Mouse (Mus musculus): Measurements from ENCODE around the gene Nova2. TPM values are rescaled to one million over a fixed set of nuclear protein-coding genes. Genes with fewer than 3 reads are reported as not detected.
A peak's percentile ranks its signal among the peaks of the same experiment; 100 is the strongest.

Nova2 gene
- polyA plus RNA-seq, 1 experiment = 0.06 TPM

DNA sequence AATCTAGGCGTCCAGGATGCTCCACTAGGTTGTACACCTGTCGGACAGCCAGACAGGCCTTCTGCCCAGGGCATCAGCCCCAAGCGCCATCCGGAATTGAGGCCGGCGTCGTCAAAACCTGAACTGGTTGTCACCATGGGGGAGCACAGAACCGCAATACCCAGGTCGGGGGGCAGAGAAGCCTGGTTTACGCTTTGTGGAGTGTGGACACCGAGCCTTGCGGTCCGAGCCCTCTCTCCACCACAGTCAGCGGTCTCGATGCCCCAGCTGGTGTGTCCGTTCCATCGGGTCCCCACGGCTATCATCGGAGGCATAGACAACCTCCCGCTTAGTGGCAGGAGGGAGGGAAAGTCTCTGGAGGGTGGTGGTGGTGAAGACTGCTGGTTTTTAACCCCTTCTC lies 37.1 kb downstream of the Nova2 start:
- Histone ChIP-seq H3K4me2 (ENCODE audit: low read depth) (peak overlapping the region; percentile 30), H3ac (ENCODE audit: control insufficient read depth, insufficient read length) (no peak overlapping the region), H3K4me3 (no peak overlapping the region), H3K79me2 (ENCODE audit: control insufficient read depth, insufficient read depth) (no peaks in the 10 kb centered on the region), H3K36me3 (ENCODE audit: control insufficient read depth, insufficient read depth) (no peaks in the 10 kb centered on the region), H3K27me3 (ENCODE audit: control insufficient read depth, insufficient read depth, insufficient read length) (peaks cover 24% of the 10 kb centered on the region)
- TF ChIP-seq E2F4 (IDR thresholded peaks at IDR 0.05; ENCODE audit: insufficient read depth) = no peak

DNA sequence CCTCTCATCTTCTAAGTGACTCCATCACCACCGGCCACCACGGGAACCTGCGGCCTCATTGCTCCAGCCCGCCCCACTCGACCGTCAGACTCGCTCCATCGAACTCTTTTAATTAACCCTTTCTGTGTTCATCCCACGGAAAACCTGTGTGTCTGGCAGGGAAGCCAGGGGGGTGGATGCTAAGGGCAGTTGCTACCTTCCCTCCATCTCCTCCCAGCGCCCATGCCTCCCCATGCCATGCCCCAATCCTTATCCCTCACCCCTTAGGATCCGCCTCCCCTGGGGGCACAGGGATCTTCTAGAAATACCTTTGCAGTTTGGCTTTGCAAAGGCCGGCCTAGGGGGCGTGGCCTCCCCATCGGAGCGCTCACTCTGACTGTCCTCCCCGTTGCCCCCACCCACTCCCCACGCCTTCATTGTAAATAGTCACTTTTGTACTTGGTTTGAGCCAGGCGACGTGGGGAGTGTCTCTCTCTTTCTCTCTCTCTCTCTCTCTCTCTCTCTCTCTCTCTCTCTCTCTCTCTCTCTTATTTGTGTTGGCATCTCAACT lies 37.7 kb downstream of the Nova2 start:
- no peaks in the 10 kb centered on the region for H3K79me2 ChIP-seq (ENCODE audit: control insufficient read depth, insufficient read depth)
- no peak overlapping the region for H3ac ChIP-seq (ENCODE audit: control insufficient read depth, insufficient read length)
- H3K4me2 ChIP-seq (ENCODE audit: low read depth) = no peak overlapping the region
- TF ChIP-seq TCF12 (IDR thresholded peaks at IDR 0.05; ENCODE audit: insufficient read depth, poor library complexity, severe bottlenecking) (no peak), CEBPB (IDR thresholded peaks at IDR 0.05; ENCODE audit: insufficient read depth, poor library complexity, severe bottlenecking) (no peak), MAX (IDR thresholded peaks at IDR 0.05; ENCODE audit: low read depth) (no peak), POLR2AphosphoS2 (IDR thresholded peaks at IDR 0.05; ENCODE audit: insufficient read length, low read depth) (no peak), MYOD1 (IDR thresholded peaks at IDR 0.05; ENCODE audit: control insufficient read depth in 1 of 3, insufficient read length in 2 of 3, low read depth in 2 of 3) (no peak), USF1 (IDR thresholded peaks at IDR 0.05; ENCODE audit: low read depth) (no peak)
- peaks cover 26% of the 10 kb centered on the region for H3K27me3 ChIP-seq (ENCODE audit: control insufficient read depth, insufficient read depth, insufficient read length)
- no peaks in the 10 kb centered on the region for H3K36me3 ChIP-seq (ENCODE audit: control insufficient read depth, insufficient read depth)
- H3K4me3 ChIP-seq = no peak overlapping the region

DNA sequence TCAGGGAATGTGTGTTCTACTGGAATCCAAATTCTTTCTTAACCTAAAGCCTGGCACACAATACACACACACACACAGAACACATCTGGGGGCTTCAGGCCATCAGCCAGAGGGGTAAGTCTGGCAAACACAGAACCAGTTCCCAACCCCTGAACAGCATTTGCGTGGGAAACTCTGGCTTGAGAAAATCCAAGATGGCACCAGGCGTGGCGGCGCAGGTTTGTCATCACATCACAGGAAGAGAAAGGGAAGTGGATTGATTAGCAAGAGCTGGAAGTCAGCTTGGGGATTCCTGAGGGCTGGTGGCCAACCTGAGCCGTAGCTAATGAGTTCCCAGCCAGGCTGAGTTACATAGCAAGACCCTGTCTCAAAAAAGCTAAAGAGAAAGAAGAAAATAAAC lies 39.6 kb downstream of the Nova2 start:
- H3K4me3 ChIP-seq = no peak overlapping the region
- H3K36me3 ChIP-seq (ENCODE audit: control insufficient read depth, insufficient read depth) = no peaks in the 10 kb centered on the region
- no peak overlapping the region for H3K4me2 ChIP-seq (ENCODE audit: low read depth)
- no peak overlapping the region for H3ac ChIP-seq (ENCODE audit: control insufficient read depth, insufficient read length)
- no peaks in the 10 kb centered on the region for H3K79me2 ChIP-seq (ENCODE audit: control insufficient read depth, insufficient read depth)
- TF ChIP-seq TCF3 (IDR thresholded peaks at IDR 0.05; ENCODE audit: insufficient read length, low read depth) = no peak
- no peak for TF ChIP-seq MAX (IDR thresholded peaks at IDR 0.05; ENCODE audit: low read depth)
- no peak for TF ChIP-seq TCF12 (IDR thresholded peaks at IDR 0.05; ENCODE audit: insufficient read depth, poor library complexity, severe bottlenecking)
- TF ChIP-seq E2F4 (IDR thresholded peaks at IDR 0.05; ENCODE audit: insufficient read depth) = no peak
- no peak for TF ChIP-seq USF1 (IDR thresholded peaks at IDR 0.05; ENCODE audit: low read depth)
- no peak for TF ChIP-seq REST (IDR thresholded peaks at IDR 0.05; ENCODE audit: insufficient read depth, insufficient read length)
- H3K27me3 ChIP-seq (ENCODE audit: control insufficient read depth, insufficient read depth, insufficient read length) = peaks cover 36% of the 10 kb centered on the region

DNA sequence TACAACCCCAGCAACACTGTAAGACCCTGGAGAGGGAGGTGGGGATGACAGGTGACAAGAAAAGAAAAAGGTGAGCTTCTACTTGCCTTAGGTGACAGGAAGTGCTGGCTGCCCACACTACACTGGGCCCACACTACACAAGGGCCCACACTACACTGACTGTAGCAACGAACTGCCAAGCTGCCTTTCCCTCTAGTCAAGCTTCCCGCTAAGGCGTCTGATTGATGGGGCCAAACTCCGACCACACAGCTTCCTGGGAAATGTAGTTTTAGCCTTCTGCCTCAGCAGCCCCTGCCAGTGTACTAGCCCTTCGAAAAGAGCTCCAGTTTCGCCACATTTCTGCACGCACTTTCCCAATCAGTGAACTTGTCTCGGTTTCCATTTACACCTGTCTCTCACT lies 41.9 kb downstream of the Nova2 start:
- Histone ChIP-seq H3K4me3 (no peak overlapping the region), H3K79me2 (ENCODE audit: control insufficient read depth, insufficient read depth) (no peaks in the 10 kb centered on the region), H3ac (ENCODE audit: control insufficient read depth, insufficient read length) (no peak overlapping the region), H3K27me3 (ENCODE audit: control insufficient read depth, insufficient read depth, insufficient read length) (peaks cover 31% of the 10 kb centered on the region), H3K4me2 (ENCODE audit: low read depth) (no peak overlapping the region), H3K36me3 (ENCODE audit: control insufficient read depth, insufficient read depth) (no peaks in the 10 kb centered on the region)
- TF ChIP-seq MYOD1 (IDR thresholded peaks at IDR 0.05; ENCODE audit: control insufficient read depth in 1 of 3, insufficient read length in 2 of 3, low read depth in 2 of 3) = peak in 1 of 3 experiments; percentile 5
- no peak for TF ChIP-seq POLR2AphosphoS2 (IDR thresholded peaks at IDR 0.05; ENCODE audit: insufficient read length, low read depth)

DNA sequence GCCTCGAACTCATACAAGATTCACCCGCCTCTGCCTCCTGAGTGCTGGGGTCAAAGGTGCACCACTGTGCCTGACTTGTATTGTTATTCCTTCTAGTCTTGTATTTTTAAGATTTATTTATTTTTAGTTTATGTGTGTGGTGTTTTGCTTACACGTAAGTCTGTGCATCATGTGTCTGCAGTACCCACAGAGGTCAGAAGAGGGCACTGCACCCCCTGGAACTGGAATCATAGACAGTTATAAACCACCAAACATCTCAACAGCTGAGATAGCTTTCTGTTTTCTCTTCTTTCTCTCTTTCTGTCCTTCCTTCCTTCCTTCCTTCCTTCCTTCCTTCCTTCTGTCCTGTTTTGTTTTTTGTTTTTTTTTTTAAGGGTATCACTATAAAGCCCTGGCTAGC lies 45.3 kb downstream of the Nova2 start:
- Histone ChIP-seq H3ac (ENCODE audit: control insufficient read depth, insufficient read length) (no peak overlapping the region), H3K36me3 (ENCODE audit: control insufficient read depth, insufficient read depth) (no peaks in the 10 kb centered on the region), H3K4me3 (no peak overlapping the region), H3K27me3 (ENCODE audit: control insufficient read depth, insufficient read depth, insufficient read length) (peaks cover 18% of the 10 kb centered on the region), H3K4me2 (ENCODE audit: low read depth) (no peak overlapping the region), H3K79me2 (ENCODE audit: control insufficient read depth, insufficient read depth) (no peaks in the 10 kb centered on the region)
- TF ChIP-seq CEBPB (IDR thresholded peaks at IDR 0.05; ENCODE audit: insufficient read depth, poor library complexity, severe bottlenecking) = no peak

DNA sequence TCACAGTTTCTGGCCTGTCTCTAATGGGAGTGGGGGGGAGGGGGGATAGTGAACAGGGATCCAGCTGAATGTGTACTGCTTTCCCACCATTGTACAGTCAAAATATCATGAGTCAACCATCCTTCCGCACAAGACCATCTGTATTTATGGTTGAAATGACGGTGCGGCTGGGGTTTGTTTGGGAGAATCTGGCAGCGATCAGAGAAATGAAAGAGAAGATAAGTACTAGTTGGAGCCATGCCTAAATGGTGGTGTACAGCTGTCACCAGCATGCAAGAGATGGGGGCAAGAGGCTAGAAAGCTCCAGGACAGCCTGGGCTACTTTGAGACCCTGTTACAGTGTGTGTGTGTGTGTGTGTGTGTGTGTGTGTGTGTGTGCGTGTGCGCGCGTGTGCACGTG lies 52.7 kb downstream of the Nova2 start:
- no peaks in the 10 kb centered on the region for H3K36me3 ChIP-seq (ENCODE audit: control insufficient read depth, insufficient read depth)
- no peak overlapping the region for H3ac ChIP-seq (ENCODE audit: control insufficient read depth, insufficient read length)
- no peak overlapping the region for H3K4me3 ChIP-seq
- H3K4me2 ChIP-seq (ENCODE audit: low read depth) = no peak overlapping the region
- no peaks in the 10 kb centered on the region for H3K79me2 ChIP-seq (ENCODE audit: control insufficient read depth, insufficient read depth)
- H3K27me3 ChIP-seq (ENCODE audit: control insufficient read depth, insufficient read depth, insufficient read length) = peaks cover 8% of the 10 kb centered on the region
- TF ChIP-seq MYOD1 (IDR thresholded peaks at IDR 0.05; ENCODE audit: control insufficient read depth in 1 of 3, insufficient read length in 2 of 3, low read depth in 2 of 3) (peak in 2 of 3 experiments; percentile 30 to 51), TCF12 (IDR thresholded peaks at IDR 0.05; ENCODE audit: insufficient read depth, poor library complexity, severe bottlenecking) (no peak), E2F4 (IDR thresholded peaks at IDR 0.05; ENCODE audit: insufficient read depth) (no peak), CEBPB (IDR thresholded peaks at IDR 0.05; ENCODE audit: insufficient read depth, poor library complexity, severe bottlenecking) (no peak), USF1 (IDR thresholded peaks at IDR 0.05; ENCODE audit: low read depth) (no peak), TCF3 (IDR thresholded peaks at IDR 0.05; ENCODE audit: insufficient read length, low read depth) (no peak)

DNA sequence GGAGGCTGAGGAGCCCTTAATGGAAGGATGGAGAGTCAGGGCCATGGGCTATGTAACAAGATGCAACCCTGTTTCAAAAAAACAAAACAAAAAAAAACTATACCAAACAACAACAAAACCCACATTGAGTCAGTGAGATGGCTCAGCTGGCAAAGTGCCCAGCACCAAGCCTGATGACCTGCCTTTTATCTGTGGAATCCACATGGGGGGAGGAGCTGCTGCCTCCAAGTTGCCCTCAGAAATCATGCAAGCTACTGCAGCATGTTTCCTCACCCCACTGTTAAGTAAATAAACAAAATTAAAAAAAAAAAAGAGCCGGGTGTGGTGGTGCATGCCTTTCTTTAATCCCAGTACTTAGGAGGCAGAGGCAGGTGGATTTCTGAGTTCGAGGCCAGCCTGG lies 60.8 kb downstream of the Nova2 start:
- no peaks in the 10 kb centered on the region for H3K79me2 ChIP-seq (ENCODE audit: control insufficient read depth, insufficient read depth)

More for the DNA sequence above, 60.8 kb downstream of the Nova2 start:
- H3K36me3 ChIP-seq (ENCODE audit: control insufficient read depth, insufficient read depth) = no peaks in the 10 kb centered on the region
- H3ac ChIP-seq (ENCODE audit: control insufficient read depth, insufficient read length) = no peak overlapping the region
- H3K4me3 ChIP-seq = no peak overlapping the region
- peaks cover 26% of the 10 kb centered on the region for H3K27me3 ChIP-seq (ENCODE audit: control insufficient read depth, insufficient read depth, insufficient read length)
- no peak for TF ChIP-seq SRF (IDR thresholded peaks at IDR 0.05; ENCODE audit: control insufficient read depth, insufficient read length, low read depth)
- no peak overlapping the region for H3K4me2 ChIP-seq (ENCODE audit: low read depth)
